Mouse (Mus musculus): ENCODE results near the gene Gm826. TPM values are rescaled to one million over a fixed set of nuclear protein-coding genes. Genes with fewer than 3 reads are reported as not detected.

Gm826 gene
- polyA plus RNA-seq, 1 experiment, result not detected

GRCm38 (mm10) chr2:160298586-160298985 is 35.4 kb downstream of the Gm826 start:
- no peak overlapping the region for H3K27ac ChIP-seq (ENCODE audit: insufficient read depth, low read length)
- H3K9ac ChIP-seq (ENCODE audit: low read depth, poor library complexity, severe bottlenecking), result no peak overlapping the region
- no peaks in the 10 kb centered on the region for H3K36me3 ChIP-seq (ENCODE audit: control insufficient read depth, insufficient read depth, low read length, poor library complexity, severe bottlenecking)
- no peak for TF ChIP-seq POLR2A (IDR thresholded peaks at IDR 0.05; ENCODE audit: insufficient read depth, low read length)
- no peak for TF ChIP-seq EP300 (IDR thresholded peaks at IDR 0.05; ENCODE audit: insufficient read depth, low read depth, low read length)
- TF ChIP-seq CTCF (IDR thresholded peaks at IDR 0.05; ENCODE audit: low read depth, low read length), result no peak
- H3K27me3 ChIP-seq (ENCODE audit: control insufficient read depth, insufficient read depth, low read length, poor library complexity, severe bottlenecking), result no peaks in the 10 kb centered on the region
- no peaks in the 10 kb centered on the region for H3K4me1 ChIP-seq (ENCODE audit: control insufficient read depth, insufficient read depth, low read length)
- H3K9me3 ChIP-seq (replicated peaks; ENCODE audit: control insufficient read depth, insufficient read depth, low read length, poor library complexity, severe bottlenecking), result no peaks in the 10 kb centered on the region
- H3K4me3 ChIP-seq (ENCODE audit: low read depth, low read length), result no peak overlapping the region

- no peaks in the 10 kb centered on the region for H3K4me1 ChIP-seq (ENCODE audit: control insufficient read depth, insufficient read depth, low read length)
Measured at GRCm38 (mm10) chr2:160288538-160289151, 45.3 kb downstream of the Gm826 start.

GRCm38 (mm10) chr2:160275959-160276657 is 57.9 kb downstream of the Gm826 start:
- H3K27ac ChIP-seq (ENCODE audit: insufficient read depth, low read length), result no peak overlapping the region
- H3K4me1 ChIP-seq (ENCODE audit: control insufficient read depth, insufficient read depth, low read length), result no peaks in the 10 kb centered on the region
- TF ChIP-seq CTCF (IDR thresholded peaks at IDR 0.05; ENCODE audit: low read depth, low read length), result no peak
- H3K36me3 ChIP-seq (ENCODE audit: control insufficient read depth, insufficient read depth, low read length, poor library complexity, severe bottlenecking), result no peaks in the 10 kb centered on the region
- no peak overlapping the region for H3K9ac ChIP-seq (ENCODE audit: low read depth, poor library complexity, severe bottlenecking)
- no peaks in the 10 kb centered on the region for H3K9me3 ChIP-seq (replicated peaks; ENCODE audit: control insufficient read depth, insufficient read depth, low read length, poor library complexity, severe bottlenecking)
- H3K4me3 ChIP-seq (ENCODE audit: low read depth, low read length), result no peak overlapping the region
- H3K27me3 ChIP-seq (ENCODE audit: control insufficient read depth, insufficient read depth, low read length, poor library complexity, severe bottlenecking), result no peaks in the 10 kb centered on the region

More at GRCm38 (mm10) chr2:160288538-160289151, 45.3 kb downstream of the Gm826 start:
- Histone ChIP-seq H3K9ac (ENCODE audit: low read depth, poor library complexity, severe bottlenecking) (no peak overlapping the region), H3K27ac (ENCODE audit: insufficient read depth, low read length) (no peak overlapping the region), H3K36me3 (ENCODE audit: control insufficient read depth, insufficient read depth, low read length, poor library complexity, severe bottlenecking) (no peaks in the 10 kb centered on the region), H3K4me3 (ENCODE audit: low read depth, low read length) (no peak overlapping the region), H3K9me3 (replicated peaks; ENCODE audit: control insufficient read depth, insufficient read depth, low read length, poor library complexity, severe bottlenecking) (no peaks in the 10 kb centered on the region), H3K27me3 (ENCODE audit: control insufficient read depth, insufficient read depth, low read length, poor library complexity, severe bottlenecking) (no peaks in the 10 kb centered on the region)
- no peak for TF ChIP-seq EP300 (IDR thresholded peaks at IDR 0.05; ENCODE audit: insufficient read depth, low read depth, low read length)
- no peak for TF ChIP-seq POLR2A (IDR thresholded peaks at IDR 0.05; ENCODE audit: insufficient read depth, low read length)
- no peak for TF ChIP-seq CTCF (IDR thresholded peaks at IDR 0.05; ENCODE audit: low read depth, low read length)

GRCm38 (mm10) chr2:160267828-160268453 is 66.0 kb downstream of the Gm826 start:
- H3K27me3 ChIP-seq (ENCODE audit: control insufficient read depth, insufficient read depth, low read length, poor library complexity, severe bottlenecking), result no peaks in the 10 kb centered on the region
- H3K9ac ChIP-seq (ENCODE audit: low read depth, poor library complexity, severe bottlenecking), result no peak overlapping the region
- H3K4me3 ChIP-seq (ENCODE audit: low read depth, low read length), result no peak overlapping the region
- H3K36me3 ChIP-seq (ENCODE audit: control insufficient read depth, insufficient read depth, low read length, poor library complexity, severe bottlenecking), result no peaks in the 10 kb centered on the region
- no peak overlapping the region for H3K27ac ChIP-seq (ENCODE audit: insufficient read depth, low read length)
- H3K4me1 ChIP-seq (ENCODE audit: control insufficient read depth, insufficient read depth, low read length), result no peaks in the 10 kb centered on the region
- TF ChIP-seq CTCF (IDR thresholded peaks at IDR 0.05; ENCODE audit: low read depth, low read length), result no peak
- TF ChIP-seq EP300 (IDR thresholded peaks at IDR 0.05; ENCODE audit: insufficient read depth, low read depth, low read length), result no peak
- TF ChIP-seq POLR2A (IDR thresholded peaks at IDR 0.05; ENCODE audit: insufficient read depth, low read length), result no peak
- no peaks in the 10 kb centered on the region for H3K9me3 ChIP-seq (replicated peaks; ENCODE audit: control insufficient read depth, insufficient read depth, low read length, poor library complexity, severe bottlenecking)

- Histone ChIP-seq H3K4me3 (ENCODE audit: low read depth, low read length) (no peak overlapping the region), H3K27ac (ENCODE audit: insufficient read depth, low read length) (no peak overlapping the region), H3K9ac (ENCODE audit: low read depth, poor library complexity, severe bottlenecking) (no peak overlapping the region), H3K9me3 (replicated peaks; ENCODE audit: control insufficient read depth, insufficient read depth, low read length, poor library complexity, severe bottlenecking) (no peaks in the 10 kb centered on the region), H3K27me3 (ENCODE audit: control insufficient read depth, insufficient read depth, low read length, poor library complexity, severe bottlenecking) (no peaks in the 10 kb centered on the region), H3K4me1 (ENCODE audit: control insufficient read depth, insufficient read depth, low read length) (no peaks in the 10 kb centered on the region), H3K36me3 (ENCODE audit: control insufficient read depth, insufficient read depth, low read length, poor library complexity, severe bottlenecking) (no peaks in the 10 kb centered on the region)
- TF ChIP-seq EP300 (IDR thresholded peaks at IDR 0.05; ENCODE audit: insufficient read depth, low read depth, low read length) (no peak), CTCF (IDR thresholded peaks at IDR 0.05; ENCODE audit: low read depth, low read length) (no peak), POLR2A (IDR thresholded peaks at IDR 0.05; ENCODE audit: insufficient read depth, low read length) (no peak)
Measured at GRCm38 (mm10) chr2:160263861-160264260, 70.1 kb downstream of the Gm826 start.

GRCm38 (mm10) chr2:160261538-160261937 is 72.4 kb downstream of the Gm826 start:
- no peak overlapping the region for H3K9ac ChIP-seq (ENCODE audit: low read depth, poor library complexity, severe bottlenecking)
- no peak for TF ChIP-seq POLR2A (IDR thresholded peaks at IDR 0.05; ENCODE audit: insufficient read depth, low read length)
- TF ChIP-seq EP300 (IDR thresholded peaks at IDR 0.05; ENCODE audit: insufficient read depth, low read depth, low read length), result no peak
- TF ChIP-seq CTCF (IDR thresholded peaks at IDR 0.05; ENCODE audit: low read depth, low read length), result no peak
- H3K27me3 ChIP-seq (ENCODE audit: control insufficient read depth, insufficient read depth, low read length, poor library complexity, severe bottlenecking), result no peaks in the 10 kb centered on the region
- no peaks in the 10 kb centered on the region for H3K4me1 ChIP-seq (ENCODE audit: control insufficient read depth, insufficient read depth, low read length)
- no peaks in the 10 kb centered on the region for H3K9me3 ChIP-seq (replicated peaks; ENCODE audit: control insufficient read depth, insufficient read depth, low read length, poor library complexity, severe bottlenecking)
- no peaks in the 10 kb centered on the region for H3K36me3 ChIP-seq (ENCODE audit: control insufficient read depth, insufficient read depth, low read length, poor library complexity, severe bottlenecking)
- no peak overlapping the region for H3K27ac ChIP-seq (ENCODE audit: insufficient read depth, low read length)
- no peak overlapping the region for H3K4me3 ChIP-seq (ENCODE audit: low read depth, low read length)

Other genes with a start within 250 kb of the Gm826 start
- gene Mafb, start 32.9 kb upstream of the Gm826 start, polyA plus RNA-seq (2011; ENCODE audit: insufficient read depth, insufficient read length, low read depth, missing spikeins), result 0.24 and 0.46 TPM in 2 replicates